Mouse (Mus musculus): Measurements from ENCODE around the gene Frk.
"Not testable (repeated sequence)": the region's sequence is repeated elsewhere in the genome, so short reads cannot be mapped to it uniquely, and the experiment has no call there.

Frk gene

GRCm38 (mm10) chr10:34618490-34618889, 135.3 kb downstream of the Frk start:
- DNase-seq: no peak

GRCm38 (mm10) chr10:34620540-34620939, 137.3 kb downstream of the Frk start:
- DNase-seq: not testable (repeated sequence)

- DNase-seq: no peak
Measured at GRCm38 (mm10) chr10:34638245-34638644, 155.0 kb downstream of the Frk start.
